Mouse (Mus musculus) heart, adult 2 months (tissue): Measurements from ENCODE around the gene Tmem259. TPM values are rescaled to one million over a fixed set of nuclear protein-coding genes. Genes with fewer than 3 reads are reported as not detected.
A peak's percentile ranks its signal among the peaks of the same experiment; 100 is the strongest.

Experiments
- DNase-seq, 2 experiments: peaks; one replicate each; pipeline ENCODE4 v3.0.0; 2021
- H3K27ac ChIP-seq: fragments of 200-600 bp; 2 replicates; pipeline ENCODE4 v1.8.1; 2022
- H3K27me3 ChIP-seq: fragments of 200-500 bp; 2 replicates; pipeline ENCODE4 v1.6.1; 2012; ENCODE audit warnings: mild to moderate bottlenecking, low read length, inconsistent platforms, mixed read lengths; ENCODE audit not compliant: control insufficient read depth, insufficient read depth
- H3K36me3 ChIP-seq: fragments of 200-500 bp; 2 replicates; pipeline ENCODE4 v1.6.1; 2012; ENCODE audit warnings: low read length, inconsistent platforms; ENCODE audit not compliant: control insufficient read depth, insufficient read depth
- H3K4me1 ChIP-seq: fragments of 200-500 bp; 2 replicates; pipeline ENCODE4 v1.6.1; 2011; ENCODE audit warnings: low read length; ENCODE audit not compliant: control insufficient read depth, insufficient read depth
- H3K4me3 ChIP-seq: fragments of 200-600 bp; 2 replicates; pipeline ENCODE4 v1.8.1; 2022
- H3K79me2 ChIP-seq: fragments of 200-500 bp; replicated peaks from 2 replicates; pipeline ENCODE4 v1.6.1; 2012; ENCODE audit warnings: mild to moderate bottlenecking, inconsistent platforms, low read length, moderate library complexity, mixed read lengths; ENCODE audit not compliant: control insufficient read depth, insufficient read depth
- H3K9ac ChIP-seq: fragments of 200-500 bp; 2 replicates; pipeline ENCODE4 v1.6.1; 2012; ENCODE audit warnings: low read depth, mild to moderate bottlenecking, control low read depth, inconsistent platforms, low read length, mixed read lengths
- CTCF ChIP-seq: fragments of 200-600 bp; IDR thresholded peaks from 2 replicates; pipeline ENCODE4 v1.8.1; 2022; ENCODE audit warnings: antibody characterized with exemption, mild to moderate bottlenecking, moderate library complexity
- EP300 ChIP-seq: fragments of 200-500 bp; IDR thresholded peaks from 2 replicates; pipeline ENCODE4 v1.6.1; 2011; ENCODE audit warnings: low read depth, low read length, control low read depth; ENCODE audit not compliant: insufficient read depth
- POLR2A ChIP-seq: fragments of 200-500 bp; IDR thresholded peaks from 2 replicates; pipeline ENCODE4 v1.6.1; 2011; ENCODE audit warnings: mild to moderate bottlenecking, low read depth, low read length, control low read depth; ENCODE audit not compliant: insufficient read depth
- WGBS: fragments of 180-500 bp; shearing (Covaris S2); methylation state at CpG from one replicate; pipeline ENCODE4 v1.1.7; 2018; 5-methylcytosine and 5-hydroxymethylcytosine counted together
- intact Hi-C: fragments of 180-260 bp; cut with DNase I; formaldehyde crosslinking; loops from one replicate; pipeline ENCODE4 v1.15.1; 2025
- polyA plus RNA-seq: library from polyadenylated mRNA; depleted of rRNA; stranded (reverse); fragments of >200 nt; gene quantifications from 2 replicates; pipeline ENCODE4 v1.2.3, GENCODE M21; 2012
- total RNA-seq, 2 experiments: library from RNA; stranded (reverse); gene quantifications; 2 replicates each; pipeline ENCODE4 v1.2.3; 2021

Gene Tmem259
- total and polyA plus RNA-seq, 3 experiments: 109 to 220 (median 124) TPM

DNA sequence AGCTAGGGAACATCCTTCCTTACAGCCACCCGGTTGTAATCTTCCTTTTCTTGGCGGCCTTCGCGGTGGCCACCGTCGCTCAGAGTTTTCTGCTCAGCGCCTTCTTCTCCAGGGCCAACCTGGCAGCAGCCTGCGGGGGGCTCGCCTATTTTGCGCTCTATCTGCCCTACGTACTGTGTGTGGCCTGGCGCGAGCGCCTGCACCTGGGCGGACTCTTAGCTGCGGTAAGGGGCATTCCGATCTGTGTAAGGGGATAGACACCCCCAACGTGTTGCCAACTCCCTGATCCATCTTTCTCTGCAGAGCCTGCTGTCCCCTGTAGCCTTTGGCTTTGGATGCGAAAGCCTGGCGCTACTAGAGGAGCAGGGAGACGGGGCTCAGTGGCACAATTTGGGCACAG is 18.7 kb upstream of the Tmem259 start:
- H3K36me3 ChIP-seq: no peaks in the 10 kb centered on the region
- peak overlapping the region; percentile 3; the same call in 1 of the 2 replicates for H3K9ac ChIP-seq
- H3K27ac ChIP-seq: peak overlapping the region; percentile 83
- peaks cover 5% of the 10 kb centered on the region for H3K4me1 ChIP-seq
- no peak overlapping the region for H3K4me3 ChIP-seq
- WGBS: 61% methylated on average over 21 of the region's 21 CpGs
- intact Hi-C loops: loop anchor here (2.0 kb wide), 1 partner anchor 16 kb away; no protein-coding TSS in a partner anchor
- no peaks in the 10 kb centered on the region for H3K79me2 ChIP-seq
- no peaks in the 10 kb centered on the region for H3K27me3 ChIP-seq
- no peak for DNase-seq
- TF ChIP-seq EP300 (no peak), POLR2A (no peak), CTCF (no peak)

- H3K4me3 ChIP-seq: no peak overlapping the region
- H3K9ac ChIP-seq: no peak overlapping the region
- WGBS: 96% methylated on average over 9 of the region's 9 CpGs
- intact Hi-C loops: loop anchor here (2.0 kb wide), 1 partner anchor 17 kb away; no protein-coding TSS in a partner anchor
- DNase-seq: no peak
- H3K27me3 ChIP-seq: no peaks in the 10 kb centered on the region
- H3K4me1 ChIP-seq: peaks cover 6% of the 10 kb centered on the region
- no peaks in the 10 kb centered on the region for H3K79me2 ChIP-seq
- H3K27ac ChIP-seq: no peak overlapping the region
- no peaks in the 10 kb centered on the region for H3K36me3 ChIP-seq
- TF ChIP-seq CTCF: no peak
- no peak for TF ChIP-seq EP300
- TF ChIP-seq POLR2A: no peak
Observed at GRCm38 (mm10) chr10:80001945-80002344, 17.8 kb upstream of the Tmem259 start.

DNA sequence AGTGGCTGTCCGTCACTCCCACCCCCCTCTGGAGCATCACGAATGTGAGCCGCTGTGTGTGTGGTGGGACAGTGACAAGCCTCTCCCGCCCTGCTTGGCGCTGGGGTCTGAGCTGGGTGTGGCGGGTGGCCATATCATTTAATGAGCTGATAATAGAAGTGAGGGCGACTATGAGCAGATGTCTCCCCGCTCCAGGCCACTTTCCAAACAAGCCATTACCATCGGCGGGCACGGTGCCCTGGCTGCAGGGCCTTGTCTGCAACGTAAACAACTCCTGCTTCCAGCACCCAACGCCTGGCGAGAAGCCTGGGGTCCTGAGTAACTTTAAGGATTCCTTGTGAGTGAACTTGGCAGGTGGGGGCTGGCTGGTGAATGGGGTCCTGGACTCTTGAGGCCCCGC is 13.7 kb upstream of the Tmem259 start:
- 0 out of 2 replicates have a peak, but pooled peaks have one; percentile 9 for TF ChIP-seq EP300
- TF ChIP-seq POLR2A: no peak
- H3K4me1 ChIP-seq: peaks cover 3% of the 10 kb centered on the region; the same call in 1 of the 2 replicates
- H3K27ac ChIP-seq: no peak overlapping the region
- H3K9ac ChIP-seq: no peak overlapping the region; the same call in 1 of the 2 replicates
- intact Hi-C loops: loop anchor here (2.0 kb wide), 2 partner anchors 41 to 71 kb away; partner anchors contain the start of genes Arid3a and Polr2e
- H3K4me3 ChIP-seq: no peak overlapping the region; the same call in 1 of the 2 replicates
- no peaks in the 10 kb centered on the region for H3K27me3 ChIP-seq
- no peaks in the 10 kb centered on the region for H3K79me2 ChIP-seq
- 34% methylated on average over 15 of the region's 15 CpGs for WGBS
- H3K36me3 ChIP-seq: no peaks in the 10 kb centered on the region
- DNase-seq: peak in 1 of 2 experiments; percentile 66

- no peaks in the 10 kb centered on the region for H3K79me2 ChIP-seq
- intact Hi-C loops: loop anchor here (2.0 kb wide), 2 partner anchors 42 to 70 kb away; partner anchors contain the start of genes Arid3a and Polr2e
- H3K4me1 ChIP-seq: peaks cover 3% of the 10 kb centered on the region; the same call in 1 of the 2 replicates
- H3K4me3 ChIP-seq: peak overlapping the region; percentile 88
- peak overlapping the region; percentile 81 for H3K9ac ChIP-seq
- WGBS: 1% methylated on average over 35 of the region's 35 CpGs
- DNase-seq: peak; percentile 74 to 77
- TF ChIP-seq POLR2A (no peak), CTCF (no peak), EP300 (no peak)
- peak overlapping the region; percentile 85 for H3K27ac ChIP-seq
- no peaks in the 10 kb centered on the region for H3K36me3 ChIP-seq
- H3K27me3 ChIP-seq: no peaks in the 10 kb centered on the region
Observed at GRCm38 (mm10) chr10:79997034-79997760, 13.1 kb upstream of the Tmem259 start.

GRCm38 (mm10) chr10:79996272-79997033 is 12.3 kb upstream of the Tmem259 start, which contains the start of gene Abca7:
TSS of gene Abca7 (plus strand) at chr10:79996494.
- intact Hi-C loops: loop anchor here (2.0 kb wide), 2 partner anchors 42 to 70 kb away; partner anchors contain the start of genes Arid3a and Polr2e
- under 1% methylated on average over 34 of the region's 34 CpGs for WGBS

More at GRCm38 (mm10) chr10:79996272-79997033, 12.3 kb upstream of the Tmem259 start, which contains the start of gene Abca7:
- H3K4me3 ChIP-seq: peak within 1 kb of the TSS; percentile 88
- peak; percentile 32; the same call in 1 of the 2 replicates for TF ChIP-seq CTCF
- peak; percentile 4; the same call in 1 of the 2 replicates for TF ChIP-seq EP300
- TF ChIP-seq POLR2A: peak; percentile 58; the same call in 1 of the 2 replicates
- peak within 1 kb of the TSS; percentile 85 for H3K27ac ChIP-seq
- H3K79me2 ChIP-seq: no peaks in the 10 kb centered on the region
- DNase-seq: peak; percentile 96 to 100
- H3K27me3 ChIP-seq: no peaks in the 10 kb centered on the region
- no peaks in the 10 kb centered on the region for H3K36me3 ChIP-seq
- H3K9ac ChIP-seq: peak within 1 kb of the TSS; percentile 81
- peaks cover 3% of the 10 kb centered on the region; the same call in 1 of the 2 replicates for H3K4me1 ChIP-seq
